Mouse (Mus musculus) kidney, embryonic 14.5 days (tissue): ENCODE measurements at regions not wholly inside any gene's neighbourhood (a gene's known extent, or its start where the extent isn't known, plus 50 kb on each side); places are given as distances from the start of the nearest gene placed in this dataset.

Experiments
- ATAC-seq: fragments of 200-750 bp; cut with Nextera tagmentation; 2 replicates; pipeline ENCODE4 v1.8.0; 2017; ENCODE audit warnings: moderate number of reproducible peaks, mild to moderate bottlenecking, moderate TSS enrichment, moderate library complexity; ENCODE audit not compliant: low FRiP score, low TSS enrichment
- H3K27ac ChIP-seq: fragments of 300-500 bp; sonication (generic); 2 replicates; pipeline ENCODE4 v1.5.1; 2014; ENCODE audit warnings: low read depth, mild to moderate bottlenecking, low read length, moderate library complexity, mixed read lengths
- H3K27me3 ChIP-seq: fragments of 300-500 bp; sonication (generic); 2 replicates; pipeline ENCODE4 v1.6.1; 2014; ENCODE audit warnings: mild to moderate bottlenecking, low read length; ENCODE audit not compliant: control insufficient read depth, insufficient read depth
- H3K36me3 ChIP-seq: fragments of 300-500 bp; sonication (generic); 2 replicates; pipeline ENCODE4 v1.6.1; 2014; ENCODE audit warnings: low read length, mixed read lengths; ENCODE audit not compliant: control insufficient read depth, insufficient read depth
- H3K4me1 ChIP-seq: fragments of 300-500 bp; sonication (generic); 2 replicates; pipeline ENCODE4 v1.6.1; 2014; ENCODE audit warnings: low read length, mixed read lengths; ENCODE audit not compliant: control insufficient read depth, insufficient read depth
- H3K4me2 ChIP-seq: fragments of 300-500 bp; sonication (generic); replicated peaks from 2 replicates; pipeline ENCODE4 v1.6.1; 2014; ENCODE audit warnings: low read depth, mild to moderate bottlenecking, low read length
- H3K4me3 ChIP-seq: fragments of 300-500 bp; sonication (generic); 2 replicates; pipeline ENCODE4 v1.5.1; 2014; ENCODE audit warnings: mild to moderate bottlenecking, low read length
- H3K9ac ChIP-seq: fragments of 300-500 bp; sonication (generic); 2 replicates; pipeline ENCODE4 v1.6.1; 2014; ENCODE audit warnings: low read depth, mild to moderate bottlenecking, low read length, moderate library complexity
- H3K9me3 ChIP-seq: fragments of 300-500 bp; sonication (generic); 2 replicates; pipeline ENCODE4 v1.6.1; 2016; ENCODE audit warnings: low read length; ENCODE audit not compliant: control insufficient read depth
- WGBS: fragments of 180-500 bp; shearing (Covaris S2); extraction: QIAGEN DNeasy Blood & Tissue Kit; methylation state at CpG from one replicate; pipeline ENCODE4 v1.1.7; 2014; 5-methylcytosine and 5-hydroxymethylcytosine counted together

- Histone ChIP-seq H3K9ac (no peak overlapping the region), H3K9me3 (no peaks in the 10 kb centered on the region), H3K4me2 (no peak overlapping the region), H3K4me3 (no peak overlapping the region), H3K36me3 (no peaks in the 10 kb centered on the region), H3K27me3 (peaks cover 33% of the 10 kb centered on the region), H3K27ac (no peak overlapping the region), H3K4me1 (peaks cover 28% of the 10 kb centered on the region)
- ATAC-seq: no peak
- WGBS: 48% methylated on average over 3 of the region's 3 CpGs
Observed at GRCm38 (mm10) chr5:111892956-111893355, 159.2 kb downstream of the Gm26897 start.

DNA sequence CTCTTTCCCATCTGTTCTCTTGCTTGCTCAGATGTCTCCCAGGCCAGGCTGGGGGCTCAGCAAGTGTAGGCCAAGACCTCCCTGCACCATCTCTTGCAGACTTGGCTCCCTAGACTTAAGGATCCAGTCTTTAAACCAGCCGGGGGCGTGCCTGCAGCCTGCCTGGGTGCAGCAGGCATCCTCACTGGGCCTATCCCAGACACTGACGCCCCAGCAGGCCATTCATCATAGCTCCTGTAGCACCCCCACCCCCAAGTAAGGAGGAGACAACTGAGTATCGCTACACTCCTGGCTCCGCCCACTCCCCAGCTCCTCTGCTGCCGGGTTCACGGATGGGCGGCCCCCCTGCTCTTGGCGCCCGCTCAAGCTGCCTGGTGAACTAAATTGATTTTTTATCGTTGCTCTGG is 160.2 kb downstream of the Gm26897 start:
- Histone ChIP-seq H3K4me1 (peaks cover 28% of the 10 kb centered on the region), H3K36me3 (no peaks in the 10 kb centered on the region), H3K9ac (no peak overlapping the region), H3K9me3 (no peaks in the 10 kb centered on the region), H3K4me3 (peak overlapping the region; percentile 16; the same call in 1 of the 2 replicates), H3K27me3 (peaks cover 36% of the 10 kb centered on the region), H3K4me2 (peak overlapping the region; percentile 39), H3K27ac (peak overlapping the region; percentile 30; the same call in 1 of the 2 replicates)
- peak; percentile 92 for ATAC-seq
- WGBS: 2% methylated on average over 11 of the region's 11 CpGs

DNA sequence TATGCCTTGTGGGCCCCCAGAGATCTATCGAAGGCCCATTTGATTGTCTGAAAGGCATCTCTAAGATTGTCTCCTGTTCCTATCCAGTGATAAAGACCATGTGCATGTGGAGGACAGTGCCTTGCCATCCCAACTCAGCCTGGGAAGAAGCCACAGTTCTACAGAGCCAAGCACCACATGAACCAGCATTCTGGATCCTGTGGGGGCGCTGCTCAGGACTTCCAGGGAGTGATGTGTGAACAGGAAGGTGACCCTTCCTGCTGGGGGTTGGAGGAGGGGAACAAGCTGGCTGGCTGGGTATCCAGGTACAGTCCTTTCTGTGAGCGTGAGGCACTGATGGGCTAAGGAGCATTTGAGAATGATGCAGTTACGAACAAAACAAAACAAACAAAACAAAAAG is 163.8 kb downstream of the Gm26897 start:
- no peak overlapping the region for H3K9ac ChIP-seq
- 63% methylated on average over 4 of the region's 4 CpGs for WGBS
- H3K27ac ChIP-seq: no peak overlapping the region
- H3K9me3 ChIP-seq: no peaks in the 10 kb centered on the region
- no peak overlapping the region for H3K4me2 ChIP-seq
- H3K4me3 ChIP-seq: no peak overlapping the region
- no peak for ATAC-seq
- no peaks in the 10 kb centered on the region for H3K36me3 ChIP-seq
- peaks cover 44% of the 10 kb centered on the region for H3K27me3 ChIP-seq
- H3K4me1 ChIP-seq: peaks cover 14% of the 10 kb centered on the region

DNA sequence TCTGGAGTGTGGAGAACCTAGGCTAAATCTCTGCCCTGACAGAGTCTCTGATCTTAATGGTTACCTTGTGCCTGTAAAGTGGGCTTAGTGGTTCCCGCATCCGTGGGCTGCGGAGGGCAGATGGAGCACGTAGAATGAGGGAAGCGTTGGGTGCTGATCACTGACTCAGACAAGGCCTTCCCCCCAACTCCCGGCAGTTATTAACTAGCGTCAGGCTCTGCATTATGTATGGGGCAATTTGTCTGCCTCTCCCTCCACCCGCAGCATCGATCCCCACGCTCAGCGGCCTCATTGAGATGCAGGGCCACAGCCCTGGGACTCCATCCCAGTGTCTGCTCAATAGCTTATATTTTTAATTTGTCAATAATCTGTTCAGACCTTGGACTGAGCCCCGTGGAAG is 164.8 kb downstream of the Gm26897 start:
- no peaks in the 10 kb centered on the region for H3K9me3 ChIP-seq
- ATAC-seq: no peak
- peaks cover 44% of the 10 kb centered on the region for H3K27me3 ChIP-seq
- 69% methylated on average over 12 of the region's 12 CpGs for WGBS
- H3K4me1 ChIP-seq: peaks cover 13% of the 10 kb centered on the region
- no peak overlapping the region for H3K4me2 ChIP-seq
- H3K9ac ChIP-seq: no peak overlapping the region
- H3K27ac ChIP-seq: no peak overlapping the region
- no peak overlapping the region for H3K4me3 ChIP-seq
- no peaks in the 10 kb centered on the region for H3K36me3 ChIP-seq

- Histone ChIP-seq H3K27me3 (peaks cover 29% of the 10 kb centered on the region), H3K4me3 (no peak overlapping the region), H3K9ac (no peak overlapping the region), H3K27ac (no peak overlapping the region), H3K4me2 (no peak overlapping the region), H3K9me3 (no peaks in the 10 kb centered on the region; the same call in 1 of the 2 replicates), H3K36me3 (no peaks in the 10 kb centered on the region), H3K4me1 (no peaks in the 10 kb centered on the region)
- no peak for ATAC-seq
- WGBS: 52% methylated on average over 5 of the region's 5 CpGs
Observed at GRCm38 (mm10) chr5:111901197-111901596, 167.5 kb downstream of the Gm26897 start.

DNA sequence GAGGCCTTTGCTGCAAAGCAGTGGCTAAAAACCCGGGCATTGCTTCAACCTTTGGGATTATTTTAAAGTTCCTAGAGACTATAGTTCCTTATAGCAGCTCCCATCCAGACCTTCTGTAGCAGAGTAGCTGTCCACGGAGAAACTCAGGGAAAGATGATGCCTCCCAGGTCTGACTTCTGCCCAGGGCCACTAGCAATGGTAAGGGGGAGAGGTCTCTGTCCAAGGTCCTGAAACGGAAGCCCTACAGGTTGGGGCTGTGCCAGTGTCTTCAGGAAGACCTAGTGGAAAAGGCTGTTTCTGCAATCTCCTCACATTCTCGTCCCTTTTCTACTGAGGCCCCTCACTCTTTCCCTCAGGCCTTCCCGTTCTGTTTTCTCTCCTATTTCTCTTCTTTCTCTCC is 168.0 kb downstream of the Gm26897 start:
- no peak overlapping the region for H3K9ac ChIP-seq
- no peak for ATAC-seq
- H3K9me3 ChIP-seq: no peaks in the 10 kb centered on the region; the same call in 1 of the 2 replicates
- no peak overlapping the region for H3K4me3 ChIP-seq
- WGBS: 14% methylated on average over 5 of the region's 5 CpGs
- H3K36me3 ChIP-seq: no peaks in the 10 kb centered on the region
- no peak overlapping the region for H3K27ac ChIP-seq
- peaks cover 26% of the 10 kb centered on the region for H3K27me3 ChIP-seq
- no peak overlapping the region for H3K4me2 ChIP-seq
- H3K4me1 ChIP-seq: no peaks in the 10 kb centered on the region

DNA sequence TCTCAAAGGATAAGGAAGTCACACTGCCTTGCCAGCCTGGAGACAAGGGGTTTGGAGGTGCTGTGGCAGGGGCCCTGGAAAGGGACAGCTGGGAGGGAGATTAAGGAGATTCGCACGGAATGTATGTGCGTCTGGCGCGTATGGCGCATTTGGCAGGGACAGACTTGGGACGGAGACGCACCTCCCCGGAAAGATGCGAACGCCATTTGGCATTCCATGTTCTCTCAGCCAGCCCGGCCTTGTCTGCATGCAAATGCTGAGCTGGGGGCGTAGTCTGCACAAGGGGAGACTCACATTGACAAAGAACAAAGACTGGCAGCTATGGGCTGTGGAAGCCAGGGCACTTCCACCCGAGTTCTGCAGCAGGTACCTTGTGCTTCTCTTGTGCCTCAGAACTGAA is 174.4 kb downstream of the Gm26897 start:
- H3K4me1 ChIP-seq: no peaks in the 10 kb centered on the region
- no peak overlapping the region for H3K4me3 ChIP-seq
- no peaks in the 10 kb centered on the region for H3K36me3 ChIP-seq
- no peak overlapping the region for H3K27ac ChIP-seq
- H3K4me2 ChIP-seq: no peak overlapping the region
- WGBS: 80% methylated on average over 14 of the region's 14 CpGs
- H3K27me3 ChIP-seq: 0 out of 2 replicates have a peak, but pooled peaks cover 6% of the 10 kb centered on the region
- no peak overlapping the region for H3K9ac ChIP-seq
- ATAC-seq: no peak
- H3K9me3 ChIP-seq: no peaks in the 10 kb centered on the region; the same call in 1 of the 2 replicates

DNA sequence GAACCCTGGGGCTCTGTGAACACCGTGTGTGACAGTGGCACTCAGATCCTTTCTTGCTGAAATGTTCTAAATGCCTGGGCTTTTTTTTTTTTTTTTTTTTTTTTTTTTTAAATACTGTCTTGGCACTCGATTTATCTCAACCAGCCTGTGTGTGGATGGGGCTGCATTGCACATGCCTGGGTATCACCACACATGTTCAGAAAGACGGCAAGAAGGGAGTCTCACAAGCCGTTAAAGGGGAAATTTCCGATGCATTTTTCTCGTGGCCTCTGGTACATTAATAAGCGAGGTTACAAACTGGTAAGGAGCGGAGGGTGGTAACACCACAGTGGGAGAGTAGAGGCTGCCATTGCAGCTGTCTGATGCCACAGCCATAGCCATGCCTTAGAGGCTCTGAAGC is 176.8 kb downstream of the Gm26897 start:
- Histone ChIP-seq H3K27ac (no peak overlapping the region), H3K9me3 (no peaks in the 10 kb centered on the region), H3K9ac (no peak overlapping the region), H3K4me3 (no peak overlapping the region), H3K36me3 (no peaks in the 10 kb centered on the region), H3K4me2 (no peak overlapping the region), H3K27me3 (0 out of 2 replicates have a peak, but pooled peaks cover 6% of the 10 kb centered on the region), H3K4me1 (no peaks in the 10 kb centered on the region)
- no peak for ATAC-seq
- 81% methylated on average over 8 of the region's 8 CpGs for WGBS

- Histone ChIP-seq H3K4me1 (no peaks in the 10 kb centered on the region; the same call in 1 of the 2 replicates), H3K9ac (no peak overlapping the region), H3K4me2 (no peak overlapping the region), H3K36me3 (no peaks in the 10 kb centered on the region), H3K27ac (no peak overlapping the region), H3K9me3 (no peaks in the 10 kb centered on the region), H3K4me3 (no peak overlapping the region), H3K27me3 (peaks cover under 1% of the 10 kb centered on the region; the same call in 1 of the 2 replicates)
- ATAC-seq: no peak
- 53% methylated on average over 7 of the region's 7 CpGs for WGBS
Observed at GRCm38 (mm10) chr5:111913354-111913753, 179.6 kb downstream of the Gm26897 start.
